Mouse (Mus musculus): ENCODE data around the gene A630076J17Rik.

A630076J17Rik gene

GRCm38 (mm10) chr3:107278479-107279269 is 48.3 kb downstream of the A630076J17Rik start, which contains the start of gene Lamtor5:
Gene Lamtor5 (plus strand): TSS chr3:107278858.
- peak; percentile 74 for DNase-seq (ENCODE audit: low spot score)

All from ovary, adult 18-20 months (tissue).